25 mouse cellular contexts compared by ENCODE assay signal in the genomic region with DNA sequence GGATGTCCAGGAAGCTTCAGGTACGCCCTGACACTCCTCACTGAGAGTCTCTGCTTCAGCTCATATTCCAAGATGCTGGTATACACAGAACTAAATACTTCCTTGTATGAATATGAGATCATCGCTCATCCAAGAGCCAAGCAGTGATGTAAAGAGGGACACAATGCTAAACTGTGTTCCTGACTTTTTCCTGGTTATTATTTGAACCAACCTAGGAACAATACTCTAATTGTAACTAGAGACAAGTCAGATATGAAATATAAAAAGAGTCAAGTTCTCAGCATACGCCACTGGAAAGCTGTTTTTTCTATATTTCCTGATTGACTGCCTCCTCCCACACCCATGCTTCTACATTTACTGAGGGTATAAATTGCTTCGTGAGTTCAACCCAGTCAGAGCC. TPM values are rescaled to one million over a fixed set of nuclear protein-coding genes. Genes with fewer than 3 reads are reported as not detected.
"Had no signal": no experiment of that assay in that cellular context is flagged by ENCODE, and none has a peak within 500 bp of the region (broad histone marks: within the 10 kb centered on the region; RNA-seq: fewer than 3 reads in every experiment).

A gene (plus strand): TSS at position 301 of the 400 bp plus-strand sequence.

- ATAC-seq: liver, postnatal 0 days; lung, postnatal 0 days; midbrain, embryonic 13.5 days; midbrain, embryonic 15.5 days had no signal

- H3K4me1 ChIP-seq: liver, embryonic 13.5 days; liver, embryonic 15.5 days; lung, embryonic 15.5 days; midbrain, embryonic 13.5 days; midbrain, embryonic 15.5 days; neural tube, embryonic 12.5 days had no signal

- H3K9me3 ChIP-seq: liver, embryonic 13.5 days; liver, embryonic 15.5 days; lung, embryonic 15.5 days; megakaryocyte, embryonic 14.5 days; midbrain, embryonic 13.5 days; midbrain, embryonic 15.5 days; neural tube, embryonic 12.5 days had no signal

- DNase-seq: liver, embryonic 13.5 days; liver, postnatal 0 days; lung, adult 2 months; lung, postnatal 14 days; lung, postnatal 36 days; right cerebral cortex, postnatal 25 days; right cerebral cortex, postnatal 4 days; spleen, adult 18-20 months; thymus, postnatal 4 days had no signal

- H3K27me3 ChIP-seq: liver, embryonic 13.5 days; liver, embryonic 15.5 days; lung, embryonic 15.5 days; midbrain, embryonic 13.5 days; midbrain, embryonic 15.5 days; neural tube, embryonic 12.5 days had no signal

- H3K4me3 ChIP-seq: liver, embryonic 13.5 days; liver, embryonic 15.5 days; lung, embryonic 15.5 days; megakaryocyte, embryonic 14.5 days; midbrain, embryonic 13.5 days; midbrain, embryonic 15.5 days; neural tube, embryonic 12.5 days had no signal

- H3K27ac ChIP-seq: liver, embryonic 13.5 days; liver, embryonic 15.5 days; lung, embryonic 15.5 days; macrophage; midbrain, embryonic 13.5 days; midbrain, embryonic 15.5 days; neural tube, embryonic 12.5 days had no signal

- H3K36me3 ChIP-seq: liver, embryonic 13.5 days; liver, embryonic 15.5 days; lung, embryonic 15.5 days; midbrain, embryonic 13.5 days; midbrain, embryonic 15.5 days; neural tube, embryonic 12.5 days had no signal

- H3K9ac ChIP-seq: liver, embryonic 13.5 days; liver, embryonic 15.5 days; liver, postnatal 0 days; lung, embryonic 15.5 days; midbrain, embryonic 13.5 days; midbrain, embryonic 15.5 days; neural tube, embryonic 12.5 days had no signal

- H3K4me2 ChIP-seq: liver, embryonic 13.5 days; liver, embryonic 15.5 days; lung, embryonic 15.5 days; midbrain, embryonic 11.5 days; midbrain, embryonic 13.5 days; midbrain, embryonic 15.5 days; neural tube, embryonic 12.5 days had no signal

RNA-seq across cellular contexts. Expression of the gene that starts here (rescaled TPM):
- total RNA-seq: megakaryocyte progenitor cell, adult 5-6 weeks; midbrain, postnatal 0 days; monocyte, adult 5-6 weeks had no signal
- polyA plus RNA-seq: liver, embryonic 13.5 days; liver, embryonic 15.5 days; lung, adult 2 months; lung, postnatal 0 days; midbrain, embryonic 11.5 days; midbrain, embryonic 13.5 days; midbrain, embryonic 15.5 days; neural tube, embryonic 12.5 days; neural tube, embryonic 14.5 days; small intestine, adult 2 months; stomach, embryonic 16.5 days; testis, adult 2 months had no signal
